Mouse (Mus musculus) spleen, adult 18-20 months (tissue): ENCODE results near the gene A4galt.
A peak's percentile ranks its signal among the peaks of the same experiment; 100 is the strongest.

Source experiments
- DNase-seq, 2 experiments: peaks; one replicate each; pipeline ENCODE4 v3.0.0; 2022; ENCODE audit warnings: mixed read lengths in 2 of 2

Gene A4galt

DNA sequence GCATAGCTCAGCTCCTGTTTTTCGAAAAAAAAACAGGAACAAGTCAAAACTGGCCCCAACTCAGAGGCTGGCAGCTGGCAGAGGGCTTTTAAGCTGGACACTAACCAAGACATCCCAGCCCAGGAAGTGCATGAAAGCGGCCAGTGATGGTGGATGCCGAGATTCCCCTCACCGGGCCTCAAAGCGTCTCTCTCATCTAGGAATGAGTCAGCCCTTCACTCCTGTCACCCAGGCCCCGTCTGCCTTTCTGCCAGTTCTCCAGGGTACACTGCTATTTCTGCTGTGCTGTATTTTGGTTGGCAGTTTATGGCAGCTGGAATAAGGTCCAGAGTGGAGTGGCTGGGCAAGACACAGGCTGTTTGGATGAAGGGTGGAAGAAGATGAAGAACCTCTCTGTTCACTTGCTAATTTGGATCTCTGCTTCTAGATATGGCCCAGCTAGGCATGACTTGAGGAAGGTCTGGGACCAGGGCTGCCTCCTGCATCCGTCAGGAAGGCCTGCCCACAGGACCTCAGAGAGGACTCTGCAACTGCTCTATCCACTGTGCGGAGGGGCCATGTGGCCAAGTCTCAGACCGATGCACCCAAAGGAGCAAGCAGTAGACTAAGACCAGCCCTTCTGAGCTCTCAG is 27.3 kb downstream of the A4galt start:
- no peak for DNase-seq

DNA sequence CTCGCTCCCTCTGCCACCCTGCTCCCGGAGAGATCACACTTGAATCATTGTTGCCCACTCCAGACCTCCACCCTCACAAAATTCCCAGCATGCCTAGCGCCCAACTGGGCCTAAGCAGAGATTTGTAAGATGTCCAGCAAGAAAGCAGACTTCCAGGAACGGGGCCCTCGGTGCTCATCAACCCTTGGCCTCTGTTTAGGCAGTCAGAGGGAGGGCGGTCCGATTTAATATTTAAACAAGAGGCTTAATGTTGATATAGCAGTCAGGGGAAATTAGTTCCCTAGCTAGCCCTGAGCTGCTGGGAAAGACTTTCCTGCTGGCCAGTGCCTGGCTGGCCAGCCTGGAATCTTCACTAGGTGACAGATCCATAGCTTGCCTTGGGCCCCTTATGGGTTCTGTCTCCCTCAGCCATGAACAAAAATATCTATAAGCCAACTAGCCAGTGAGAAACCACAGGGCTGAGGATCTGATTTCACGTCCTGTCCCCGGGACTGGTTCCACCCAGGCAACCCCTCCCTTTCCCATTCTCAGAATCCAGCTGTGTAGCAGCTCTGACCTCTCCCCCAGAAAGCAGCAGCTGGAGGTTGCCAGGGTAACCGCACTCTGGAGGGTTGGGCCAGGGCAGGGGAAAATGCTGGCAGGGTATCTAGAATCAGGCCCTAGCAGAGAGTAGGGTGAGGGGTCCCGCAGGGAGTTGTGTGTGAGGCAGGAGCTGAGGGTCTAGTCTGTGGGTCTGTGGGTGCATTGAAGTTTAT is 28.2 kb downstream of the A4galt start:
- no peak for DNase-seq

DNA sequence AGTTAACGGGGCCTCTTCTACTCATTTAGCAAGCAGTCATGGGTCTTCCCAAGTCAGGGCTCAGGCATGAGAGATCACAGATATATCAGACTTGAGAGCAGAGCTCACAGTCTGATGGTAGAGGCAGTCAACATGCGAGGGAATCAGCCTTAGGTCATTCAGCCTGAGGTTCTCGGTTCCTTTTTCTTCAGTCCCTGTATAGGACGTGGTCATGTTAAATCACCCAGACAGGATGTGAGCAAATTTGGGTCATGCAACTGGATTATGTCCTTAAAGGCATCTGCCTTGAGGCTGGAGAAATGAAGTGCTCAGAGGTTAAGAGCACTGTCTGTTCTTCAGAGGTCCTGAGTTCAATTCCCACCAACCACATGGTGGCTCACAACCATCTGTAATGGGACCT is 29.9 kb downstream of the A4galt start:
- DNase-seq = no peak

DNA sequence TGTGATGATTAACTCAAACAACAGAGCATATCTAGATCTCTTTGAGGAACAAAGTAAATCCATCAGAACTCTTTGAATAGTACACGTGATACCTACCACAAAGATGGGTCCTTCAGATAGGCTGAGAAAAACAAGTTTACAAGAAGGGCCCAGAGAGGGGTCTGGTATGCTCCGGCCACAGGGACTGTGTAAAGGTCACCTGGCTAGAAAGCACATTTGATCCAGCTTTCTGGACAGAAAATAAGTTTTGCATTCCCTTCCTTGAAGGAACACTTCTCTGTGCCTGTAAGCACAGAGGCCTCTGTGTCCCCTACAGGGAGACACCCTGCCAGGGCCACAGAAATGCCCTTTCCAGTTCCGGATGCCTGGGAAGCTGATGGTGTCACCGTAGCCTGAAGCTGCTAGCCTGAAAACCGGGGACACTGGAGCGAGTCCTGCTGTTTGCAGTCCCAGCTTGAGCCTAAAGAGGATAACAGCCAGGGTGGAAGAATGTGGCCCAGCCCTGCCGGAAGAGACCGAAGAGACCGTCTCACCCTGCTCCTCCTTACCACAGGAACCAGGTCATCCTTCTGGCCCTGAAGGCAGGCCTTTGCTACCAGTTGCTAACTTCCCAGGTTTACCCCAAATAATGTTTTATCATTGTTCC is 31.1 kb downstream of the A4galt start:
- DNase-seq = no peak

DNA sequence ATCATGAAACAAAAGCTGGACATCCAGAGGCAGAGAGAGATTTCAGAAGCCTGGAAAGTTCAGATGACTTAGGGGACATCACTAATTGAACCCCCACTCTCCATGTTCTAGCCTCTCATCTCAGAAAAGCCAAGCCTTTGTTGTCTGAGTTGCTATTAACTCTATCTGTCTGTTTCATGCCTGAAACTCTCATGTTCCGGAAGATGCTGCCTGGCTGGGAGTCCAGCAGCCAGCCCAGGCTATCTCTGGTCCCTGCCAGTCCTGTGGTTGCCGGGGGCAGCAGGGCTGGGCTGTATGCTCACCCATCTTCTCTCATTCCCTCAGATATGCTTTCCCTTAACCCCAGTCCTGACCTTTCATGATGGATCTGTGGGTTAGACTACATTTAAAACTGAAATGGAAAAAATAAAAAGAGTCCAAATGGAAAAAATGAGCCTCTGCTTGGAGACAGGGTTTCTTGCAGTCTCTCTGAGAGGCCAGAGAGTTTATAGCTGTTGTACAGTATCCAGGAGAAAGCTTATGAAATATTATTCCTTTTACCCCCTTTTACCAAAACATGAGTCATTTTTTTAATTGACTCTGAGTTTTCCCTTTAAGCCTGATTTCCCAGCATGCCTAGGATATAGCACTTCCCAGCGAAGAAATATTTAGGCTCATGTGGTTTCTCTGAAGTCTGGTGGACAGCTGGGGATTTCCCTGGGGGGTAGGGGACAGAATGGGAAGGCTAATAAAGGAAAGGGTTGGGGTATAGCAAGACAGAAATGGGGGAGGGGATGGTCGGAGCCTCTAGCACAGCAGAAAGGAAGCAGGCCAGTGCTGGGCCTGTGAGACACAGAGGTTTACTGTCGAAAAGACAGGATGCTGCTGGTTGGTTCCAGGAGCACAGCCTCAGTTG is 36.0 kb downstream of the A4galt start:
- no peak for DNase-seq

DNA sequence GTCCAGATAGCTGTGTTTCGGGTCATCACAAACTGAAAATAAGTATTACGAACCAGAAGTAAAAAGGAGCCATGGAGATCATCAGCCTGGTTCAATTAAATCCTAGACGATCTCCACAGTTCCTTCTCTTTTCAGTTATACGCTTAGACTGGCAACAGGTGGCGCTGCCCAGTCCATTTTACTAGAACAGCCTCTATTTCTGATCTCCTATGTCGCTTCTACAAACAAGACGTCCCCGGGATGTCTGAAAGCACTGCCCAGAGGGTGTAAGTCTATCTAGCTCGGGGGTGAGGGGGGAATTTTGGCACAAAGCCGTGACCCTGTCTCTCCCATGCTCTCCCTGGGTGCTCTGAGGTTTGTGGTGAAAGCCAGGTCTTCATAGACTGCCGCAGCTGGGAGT is 41.3 kb downstream of the A4galt start:
- DNase-seq = peak in 1 of 2 experiments; percentile 53

DNA sequence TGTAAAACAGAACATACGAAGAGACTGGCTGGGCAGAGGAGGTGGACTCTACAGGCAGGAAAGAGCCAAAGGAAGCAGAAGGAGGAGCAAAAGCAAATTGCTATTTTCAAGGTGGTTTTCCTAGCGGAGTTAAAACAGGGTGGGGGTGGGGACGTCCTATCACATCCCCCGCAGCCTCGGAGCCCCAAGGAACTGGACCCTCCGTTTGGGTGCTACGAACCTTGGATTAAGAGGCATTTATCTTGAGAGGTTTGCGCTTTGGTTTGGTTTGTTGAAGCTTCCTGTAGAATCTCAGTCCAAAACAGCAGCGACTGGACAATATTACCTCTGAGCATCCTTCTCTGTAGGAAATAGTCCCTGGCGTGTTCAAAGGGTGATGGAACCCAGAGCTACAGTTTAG is 41.9 kb downstream of the A4galt start:
- DNase-seq = no peak

DNA sequence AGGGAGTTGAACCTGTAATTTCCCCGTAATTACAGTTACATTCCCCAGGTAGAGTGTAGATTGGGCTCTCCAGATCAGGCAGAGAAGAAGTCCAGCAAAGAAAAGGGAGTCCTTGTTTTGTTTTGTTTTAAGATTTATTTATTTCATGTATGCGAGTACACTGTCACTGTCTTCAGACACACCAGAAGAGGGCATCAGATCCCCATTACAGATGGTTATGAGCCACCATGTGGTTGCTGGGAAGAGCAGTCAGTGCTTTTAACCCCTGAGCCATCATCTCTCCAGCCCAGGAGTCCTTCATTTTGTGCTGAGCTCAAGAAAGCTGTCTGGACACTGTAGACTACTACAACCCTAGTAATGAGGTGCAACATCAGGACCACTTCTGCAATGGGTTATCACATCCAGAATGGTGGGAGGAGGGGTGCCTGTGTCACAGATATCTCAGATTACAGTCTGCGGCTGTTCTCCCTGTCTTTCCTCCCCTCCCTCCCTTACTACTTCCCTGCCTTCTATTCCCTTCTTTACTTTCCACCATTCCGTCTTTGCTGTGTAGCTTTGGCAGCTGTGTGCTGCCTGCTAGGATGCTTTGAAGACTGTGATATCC is 42.4 kb downstream of the A4galt start:
- no peak for DNase-seq

DNA sequence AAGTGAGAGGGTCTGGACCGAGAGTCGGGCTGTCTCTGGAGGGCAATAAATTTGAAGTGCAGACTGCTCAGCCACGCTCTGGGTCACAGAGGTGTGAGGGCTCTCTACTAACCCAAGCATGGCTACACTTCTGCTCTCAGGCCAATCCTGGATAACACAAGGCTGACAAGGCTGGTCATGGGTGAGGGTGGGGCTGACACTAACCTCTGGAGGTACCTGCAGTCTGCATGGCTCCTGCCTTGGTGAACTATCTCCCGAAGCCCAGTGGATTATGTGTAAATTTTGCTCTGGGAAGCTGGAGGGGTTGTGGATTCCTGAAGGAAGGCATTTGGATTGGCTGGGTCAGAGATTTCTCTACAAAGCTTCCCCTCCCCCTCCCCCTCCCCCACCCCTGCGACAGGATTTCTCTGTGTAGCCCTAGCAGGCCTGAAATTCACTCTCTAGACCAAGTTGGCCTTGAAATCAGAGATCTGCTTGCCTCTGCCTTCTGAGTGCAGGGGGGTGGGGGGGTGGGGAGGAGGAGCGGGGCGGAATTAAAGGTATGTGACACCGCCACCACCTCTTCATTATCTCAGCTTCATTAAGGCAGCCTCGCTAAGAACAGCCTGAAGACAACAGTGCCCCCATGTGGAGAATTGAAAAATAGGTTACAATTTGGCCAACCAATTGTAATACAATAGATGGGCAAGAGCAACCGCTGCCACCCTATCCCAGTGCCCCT is 46.7 kb downstream of the A4galt start:
- DNase-seq = peak in 1 of 2 experiments; percentile 37

DNA sequence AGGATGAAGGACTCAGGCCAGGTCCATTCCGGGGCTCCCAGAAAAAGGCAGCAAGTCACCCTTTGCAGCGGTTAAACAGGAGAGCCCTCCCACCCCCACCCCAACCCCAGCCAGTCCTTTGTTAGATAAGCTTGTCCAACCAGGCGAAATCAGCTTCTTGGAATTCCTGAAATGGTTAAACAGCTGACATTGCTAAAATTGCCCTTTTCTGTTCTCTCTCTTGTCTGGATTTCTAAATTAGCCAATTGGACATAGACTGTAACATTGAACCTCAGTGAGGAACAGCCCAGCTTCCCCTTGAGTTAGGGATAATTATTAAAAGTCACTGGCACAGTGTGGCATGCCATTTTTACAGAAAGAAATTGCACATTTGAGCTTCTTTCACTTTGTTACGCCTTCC is 49.2 kb downstream of the A4galt start:
- no peak for DNase-seq

DNA sequence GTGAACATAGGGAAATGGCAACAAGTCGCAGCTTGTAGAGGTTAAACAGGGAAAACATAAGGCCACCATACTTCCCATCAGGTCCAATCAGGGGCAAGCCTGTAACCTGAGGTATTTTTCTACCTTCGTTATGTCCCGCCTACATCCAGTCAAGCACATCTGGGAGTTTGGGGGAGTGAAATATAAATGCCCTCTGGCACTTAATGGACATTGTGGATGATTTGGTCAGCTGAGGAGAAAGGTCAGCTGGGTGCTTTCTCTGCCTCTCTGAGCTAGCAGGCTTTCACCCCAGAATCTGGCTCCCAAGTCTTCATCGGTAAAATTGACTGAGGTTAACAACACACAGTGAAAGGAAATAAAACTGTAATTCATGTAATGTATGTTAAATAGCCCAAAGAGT is 58.2 kb downstream of the A4galt start:
- no peak for DNase-seq

DNA sequence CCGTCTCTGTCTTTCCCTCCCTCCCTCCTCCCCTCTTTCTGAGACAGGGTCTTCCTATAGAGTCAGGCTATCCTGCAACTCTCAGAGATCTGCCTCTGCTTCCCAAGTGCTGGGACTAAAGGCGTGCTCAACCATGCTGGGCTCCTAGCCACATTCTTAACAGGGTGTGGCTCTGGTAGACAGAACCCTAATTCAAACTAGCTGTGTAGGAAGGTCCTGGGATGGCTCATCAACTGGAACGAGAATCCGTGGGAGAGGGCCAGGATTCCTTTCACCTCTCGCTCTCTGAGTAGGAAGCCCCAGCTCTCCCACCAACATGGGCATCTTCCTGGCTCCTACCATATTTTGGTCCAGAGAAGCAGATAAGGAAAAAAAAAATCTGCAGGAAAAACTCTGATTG is 69.2 kb downstream of the A4galt start:
- no peak for DNase-seq

DNA sequence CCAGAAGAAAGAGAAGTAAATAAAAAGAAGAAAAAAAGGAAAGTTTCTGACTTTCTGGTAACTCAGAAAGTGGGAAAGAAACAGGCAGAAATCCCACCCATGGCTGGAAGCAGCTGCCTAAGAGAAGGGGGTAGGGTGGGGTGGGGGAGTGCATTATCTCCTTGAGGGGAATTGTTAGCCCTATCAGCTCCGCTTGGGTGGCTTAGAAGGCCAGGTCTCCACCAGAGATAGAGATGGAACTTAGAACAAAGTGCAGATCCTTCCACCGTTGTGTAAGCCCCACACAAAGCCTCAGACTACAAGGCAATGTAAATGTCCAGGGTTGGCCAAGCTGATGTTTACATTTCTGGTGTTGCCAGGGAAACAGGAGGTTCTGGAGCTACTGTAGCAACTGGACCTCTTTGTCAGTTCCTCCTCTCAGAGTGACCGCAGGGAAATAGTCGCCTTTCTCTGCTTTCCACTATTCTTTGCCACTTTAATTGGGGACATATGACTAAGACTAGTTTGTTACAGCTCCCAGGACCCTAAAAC is 69.7 kb downstream of the A4galt start:
- no peak for DNase-seq

DNA sequence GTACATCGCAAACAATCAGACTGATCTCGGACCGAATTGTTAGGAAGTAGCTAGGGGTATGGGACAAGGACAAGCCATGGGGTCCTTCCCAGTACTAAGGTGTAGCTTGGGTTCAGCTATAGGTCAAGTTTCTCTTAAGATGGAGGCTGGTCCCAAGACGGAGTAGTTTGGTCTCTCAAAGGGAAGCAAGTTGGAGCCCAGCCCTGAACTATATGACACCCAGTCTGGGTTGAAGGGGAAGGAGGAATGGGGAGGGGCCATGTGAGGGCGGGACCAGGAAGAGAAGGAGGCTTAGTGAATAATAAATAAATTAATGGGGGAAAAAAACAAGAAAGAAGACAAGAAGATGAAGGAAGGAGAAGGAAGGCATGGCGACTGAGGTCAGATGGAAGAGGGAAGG is 71.6 kb downstream of the A4galt start:
- no peak for DNase-seq
